Mouse (Mus musculus) liver, postnatal 0 days (tissue): ENCODE data around the gene C530008M17Rik.

ENCODE experiments used
- CTCF ChIP-seq: sonication (generic); IDR thresholded peaks from 2 replicates; pipeline ENCODE4 v1.5.1; 2016; ENCODE audit warnings: antibody characterized with exemption, low read depth
- EP300 ChIP-seq: IDR thresholded peaks from 2 replicates; pipeline ENCODE4 v1.6.1; 2016; ENCODE audit warnings: antibody characterized with exemption, low read depth, mild to moderate bottlenecking

DNA sequence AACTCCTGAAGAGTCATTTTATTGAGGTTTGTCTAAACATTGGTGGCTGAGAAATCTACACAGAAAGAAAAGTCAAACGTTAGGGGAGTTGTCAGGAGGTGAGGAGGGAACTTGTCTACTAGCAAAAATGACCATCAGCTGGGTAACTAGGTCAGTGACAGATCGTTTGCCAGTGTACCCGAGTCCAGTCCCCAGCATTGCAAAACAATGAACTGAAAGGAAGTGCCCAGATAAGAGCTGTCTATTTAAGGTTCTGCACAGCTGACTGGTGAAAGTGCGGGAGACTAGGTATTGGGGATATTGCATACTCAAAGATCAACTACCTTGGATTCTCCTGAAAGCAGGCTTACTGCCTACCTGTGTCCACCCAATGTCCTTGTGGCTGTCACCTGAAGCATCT, 245.8 kb downstream of the C530008M17Rik start:
- TF ChIP-seq EP300 (no peak), CTCF (no peak)
